Mouse (Mus musculus): Measurements from ENCODE around the gene Srpk3.
A peak's percentile ranks its signal among the peaks of the same experiment; 100 is the strongest.

Gene Srpk3

DNA sequence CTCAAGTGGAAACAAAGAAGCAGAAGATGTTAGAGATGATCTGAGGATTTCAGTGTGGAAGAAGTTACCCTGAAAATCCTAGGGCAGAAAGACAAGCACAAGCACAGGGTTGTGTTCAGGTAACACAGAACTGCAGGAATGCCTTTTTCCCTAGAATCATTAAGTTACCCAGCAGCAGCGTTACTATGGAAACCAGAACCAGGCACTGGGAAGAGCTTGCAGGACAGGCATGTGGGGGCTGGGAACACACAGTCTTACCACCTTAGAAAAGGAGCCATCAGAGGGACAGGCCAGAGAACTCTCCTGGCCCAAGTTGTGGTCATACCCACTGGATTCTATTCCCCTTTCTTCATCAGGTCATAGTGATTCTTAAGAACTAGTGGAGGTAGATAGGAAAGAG, 31.6 kb downstream of the Srpk3 start:
- DNase-seq (ENCODE audit: low spot score) = no peak

DNA sequence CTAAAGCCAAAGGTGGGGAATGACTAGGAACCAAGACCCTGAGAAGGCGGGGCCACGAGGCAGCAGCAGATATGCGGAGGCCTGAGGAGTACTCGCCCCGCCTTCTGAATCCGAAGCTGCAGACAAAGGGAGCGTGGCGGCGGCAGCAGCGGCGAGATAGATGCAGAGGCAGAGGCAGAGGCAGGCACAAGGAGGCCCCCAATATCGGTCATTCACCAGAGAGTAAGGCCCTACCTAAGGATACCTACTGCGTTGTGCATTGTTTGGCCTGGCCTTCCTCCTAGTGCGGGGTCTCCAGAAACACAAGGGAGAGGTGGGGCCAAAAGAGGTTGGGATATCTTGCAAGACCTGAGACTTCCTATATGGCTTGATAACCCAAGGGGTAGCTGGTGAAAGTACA, 40.9 kb downstream of the Srpk3 start:
- DNase-seq (ENCODE audit: low spot score) = no peak

DNA sequence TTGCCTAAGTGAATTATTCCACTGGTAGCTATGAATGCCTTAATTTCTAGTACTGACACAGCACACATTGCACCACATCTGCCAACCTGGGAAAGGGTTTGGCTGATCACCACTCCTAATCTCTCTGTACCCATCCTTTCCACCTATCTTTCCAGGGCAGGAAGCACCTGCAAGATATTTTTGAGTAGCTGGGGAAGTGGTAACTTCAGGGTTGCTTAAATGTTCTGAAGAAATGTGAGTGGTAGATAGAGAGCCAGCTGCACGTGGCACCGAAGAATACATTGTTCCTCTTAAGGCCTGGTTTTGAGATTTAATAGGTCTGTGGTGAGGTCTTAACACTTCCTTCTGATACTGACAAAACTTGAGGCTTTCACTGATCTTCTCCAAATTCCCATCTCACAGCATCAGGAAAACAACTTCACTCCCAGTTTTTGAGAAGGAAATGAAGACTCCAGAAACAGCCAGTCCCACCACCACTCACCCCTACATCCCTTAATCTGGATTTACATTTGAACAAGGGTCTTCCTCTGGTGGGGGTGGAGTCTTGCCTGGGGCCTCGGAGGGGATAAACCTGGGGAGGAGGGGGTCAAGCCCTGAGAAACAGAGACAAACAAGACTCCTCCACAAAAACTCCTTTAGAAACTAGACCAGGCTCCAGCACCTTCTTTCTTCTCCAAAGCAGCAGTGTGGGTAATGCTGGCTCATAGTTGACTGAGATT, 42.5 kb downstream of the Srpk3 start:
- no peak for DNase-seq (ENCODE audit: low spot score)

GRCm38 (mm10) chrX:73823747-73824146, 49.5 kb downstream of the Srpk3 start:
- DNase-seq (ENCODE audit: low spot score) = no peak

- DNase-seq (ENCODE audit: low spot score) = peak; percentile 11
Measured at GRCm38 (mm10) chrX:73824185-73825151, 50.3 kb downstream of the Srpk3 start, which contains the start of gene Pdzd4. Gene Pdzd4, minus strand, starts transcription at chrX:73824969.
